Mouse (Mus musculus) cortical plate, adult 2 months (tissue): ENCODE measurements around the gene Olfr631.

Source experiments
- CTCF ChIP-seq: fragments of 200-500 bp; IDR thresholded peaks from 2 replicates; pipeline ENCODE4 v1.5.1; 2011; ENCODE audit warnings: mild to moderate bottlenecking, control low read depth, low read length; ENCODE audit not compliant: insufficient read depth; ENCODE audit errors: extremely low read depth
- POLR2A ChIP-seq: fragments of 200-500 bp; IDR thresholded peaks from 2 replicates; pipeline ENCODE4 v1.6.1; 2011; ENCODE audit warnings: mild to moderate bottlenecking, low read length, control low read depth; ENCODE audit not compliant: insufficient read depth; ENCODE audit errors: extremely low read depth

DNA sequence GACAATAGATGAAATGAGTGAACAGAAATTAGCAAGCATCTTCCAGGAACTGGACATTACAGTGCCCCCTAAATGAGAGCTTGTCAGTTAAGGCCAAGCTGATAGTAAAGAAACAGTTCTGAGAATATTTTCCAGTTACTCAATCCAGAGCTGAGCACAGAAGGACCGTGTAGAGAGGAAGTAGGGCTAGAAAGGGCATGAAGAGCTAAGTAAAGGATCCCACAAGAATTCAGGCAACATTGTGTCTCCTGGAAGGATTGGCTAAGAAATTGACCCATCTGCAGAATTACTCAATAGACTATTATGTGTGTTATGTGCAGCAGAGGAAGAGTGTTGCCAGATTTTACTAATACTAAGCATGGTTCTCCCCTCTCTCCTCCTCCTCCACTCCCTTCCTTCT, 43.2 kb downstream of the Olfr631 start:
- TF ChIP-seq POLR2A (no peak), CTCF (no peak)
